ENCODE assay signal across 25 mouse cellular contexts in genomic region chr6:85884311-85884710, GRCm38 (mm10). TPM values are rescaled to one million over a fixed set of nuclear protein-coding genes. Genes with fewer than 3 reads are reported as not detected.
"Had no signal": no experiment of that assay in that cellular context is flagged by ENCODE, and none has a peak within 500 bp of the region (broad histone marks: within the 10 kb centered on the region; RNA-seq: fewer than 3 reads in every experiment).

No protein-coding gene starts in this region.

- H3K4me1 ChIP-seq: liver, embryonic 13.5 days; liver, embryonic 15.5 days; midbrain, embryonic 10.5 days; midbrain, embryonic 12.5 days; neural tube, embryonic 12.5 days had no signal

- H3K36me3 ChIP-seq: liver, embryonic 13.5 days; liver, embryonic 15.5 days; midbrain, embryonic 10.5 days; midbrain, embryonic 12.5 days; neural tube, embryonic 12.5 days had no signal

- H3K4me3 ChIP-seq: liver, embryonic 13.5 days; liver, embryonic 15.5 days; midbrain, embryonic 10.5 days; midbrain, embryonic 12.5 days; myocyte; neural tube, embryonic 12.5 days had no signal

- DNase-seq: liver, embryonic 13.5 days; liver, postnatal 0 days; lung, embryonic 14.5 days; lung, postnatal 10 days; lung, postnatal 4 days; midbrain, embryonic 14.5 days; retina, postnatal 1 day; right cerebral cortex, adult 18-20 months; right cerebral cortex, postnatal 25 days; right cerebral cortex, postnatal 4 days; spleen, adult 18-20 months; thymus, adult 18-20 months; thymus, postnatal 14 days; thymus, postnatal 4 days had no signal

- H3K27ac ChIP-seq: liver, embryonic 13.5 days; liver, embryonic 15.5 days; midbrain, embryonic 10.5 days; midbrain, embryonic 12.5 days; neural tube, embryonic 12.5 days had no signal

- H3K27me3 ChIP-seq: liver, embryonic 13.5 days; liver, embryonic 15.5 days; midbrain, embryonic 12.5 days; neural tube, embryonic 12.5 days had no signal

RNA-seq across cellular contexts. Expression of gene Nat8f2, which starts 15.4 kb away (rescaled TPM):
- total RNA-seq: megakaryocyte, adult 5-6 weeks; megakaryocyte-erythroid progenitor cell, adult 5-6 weeks had no signal
- polyA plus RNA-seq: liver, embryonic 13.5 days; liver, embryonic 15.5 days; lung, embryonic 14.5 days; lung, embryonic 16.5 days; midbrain, embryonic 10.5 days; midbrain, embryonic 12.5 days; midbrain, embryonic 14.5 days; myocyte; neural tube, embryonic 12.5 days; neural tube, embryonic 14.5 days; stomach, embryonic 14.5 days had no signal

RNA-seq across cellular contexts. Expression of gene Nat8, which starts 52.4 kb away (rescaled TPM):
- total RNA-seq: megakaryocyte, adult 5-6 weeks; megakaryocyte-erythroid progenitor cell, adult 5-6 weeks had no signal
- polyA plus RNA-seq: liver, embryonic 13.5 days; liver, postnatal 0 days; lung, embryonic 14.5 days; lung, embryonic 16.5 days; midbrain, embryonic 10.5 days; midbrain, embryonic 12.5 days; midbrain, embryonic 14.5 days; myocyte; neural tube, embryonic 12.5 days; neural tube, embryonic 14.5 days; stomach, embryonic 14.5 days; thymus, postnatal 0 days had no signal
